Mouse (Mus musculus) CH12.LX (cell line): ENCODE measurements at regions not wholly inside any gene's neighbourhood (a gene's known extent, or its start where the extent isn't known, plus 50 kb on each side); places are given as distances from the start of the nearest gene placed in this dataset.

ENCODE experiments used
- CTCF ChIP-seq, 2 experiments: IDR thresholded peaks in 1 of 2; conservative IDR thresholded peaks in 1 of 2; 2 replicates each; pipeline ENCODE4 v1.5.1; 2011 to 2012; ENCODE audit warnings: low read depth in 2 of 2, low read length in 2 of 2, improper control_type of control experiment in 1 of 2, inconsistent platforms in 1 of 2, mild to moderate bottlenecking in 1 of 2, moderate library complexity in 1 of 2
- E2F4 ChIP-seq: IDR thresholded peaks from 2 replicates; pipeline ENCODE4 v1.6.1; 2011; ENCODE audit warnings: low read depth, low read length, improper control_type of control experiment; ENCODE audit not compliant: insufficient replicate concordance
- JUND ChIP-seq: conservative IDR thresholded peaks from 2 replicates; pipeline ENCODE4 v1.6.1; 2011; ENCODE audit warnings: low read depth, low read length, improper control_type of control experiment
- MAX ChIP-seq: IDR thresholded peaks from 2 replicates; pipeline ENCODE4 v1.6.1; 2011; ENCODE audit warnings: low read length, improper control_type of control experiment
- RAD21 ChIP-seq: IDR thresholded peaks from 2 replicates; pipeline ENCODE4 v1.6.1; 2011; ENCODE audit warnings: low read depth, mild to moderate bottlenecking, low read length, improper control_type of control experiment, moderate library complexity
- UBTF ChIP-seq: IDR thresholded peaks from 2 replicates; pipeline ENCODE4 v1.6.1; 2012; ENCODE audit warnings: low read depth, mild to moderate bottlenecking, inconsistent platforms, low read length, improper control_type of control experiment, moderate library complexity
- USF1 ChIP-seq: IDR thresholded peaks from 2 replicates; pipeline ENCODE4 v1.6.1; 2014; ENCODE audit warnings: low read depth, mild to moderate bottlenecking, inconsistent platforms, low read length, improper control_type of control experiment
- ZMIZ1 ChIP-seq: IDR thresholded peaks from 2 replicates; pipeline ENCODE4 v1.6.1; 2012; ENCODE audit warnings: low read depth, mild to moderate bottlenecking, inconsistent platforms, low read length, improper control_type of control experiment

DNA sequence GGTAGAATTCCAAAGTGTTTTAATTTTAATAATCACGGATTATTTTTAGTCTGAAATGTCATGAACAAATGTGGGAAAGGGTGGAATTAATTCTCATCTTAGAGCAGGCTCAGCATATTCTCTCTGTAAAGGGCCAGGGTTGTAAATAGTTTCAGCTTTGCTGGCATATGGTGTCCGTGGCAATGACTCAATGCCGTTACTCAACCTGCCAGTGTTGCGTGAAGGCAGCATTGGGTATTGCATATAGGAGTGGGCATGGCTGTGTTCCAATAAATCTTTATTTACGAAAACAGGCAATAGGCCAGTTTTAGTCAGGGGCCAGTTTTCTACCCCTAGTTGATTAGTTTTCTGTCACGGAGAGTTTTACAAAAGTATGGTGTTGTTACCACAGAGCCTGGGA, 81.1 kb upstream of the Ptch1 start:
- TF ChIP-seq CTCF (conservative IDR thresholded peaks at IDR 0.05 in 1 of 2, IDR thresholded peaks at IDR 0.05 in 1 of 2; ENCODE audit: low read depth in 2 of 2, low read length in 2 of 2) = no peak
- no peak for TF ChIP-seq UBTF
- no peak for TF ChIP-seq MAX
- no peak for TF ChIP-seq JUND
- no peak for TF ChIP-seq ZMIZ1
- TF ChIP-seq USF1 = no peak
- no peak for TF ChIP-seq RAD21
- TF ChIP-seq E2F4 = no peak
